Mouse (Mus musculus) MEL (cell line): ENCODE results near the gene Ap3m1. TPM values are rescaled to one million over a fixed set of nuclear protein-coding genes. Genes with fewer than 3 reads are reported as not detected.

Experiments used
- DNase-seq: peaks from one replicate; pipeline ENCODE4 v3.0.0; 2011; ENCODE audit warnings: low read depth, low spot score
- H3K27ac ChIP-seq: 2 replicates; pipeline ENCODE4 v1.5.1; 2012; ENCODE audit warnings: low read depth, mild to moderate bottlenecking, control low read depth, low read length, moderate library complexity; ENCODE audit not compliant: control insufficient read depth
- H3K27me3 ChIP-seq, 2 experiments: fragments of 150-350 bp in 1 of 2; sonication (generic) in 1 of 2; 2 replicates each; pipeline ENCODE4 v1.6.1; 2012; ENCODE audit warnings: low read length in 2 of 2, mild to moderate bottlenecking in 2 of 2, improper control_type of control experiment in 1 of 2, moderate library complexity in 1 of 2; ENCODE audit not compliant: insufficient read depth in 2 of 2, control insufficient read depth in 1 of 2
- H3K36me3 ChIP-seq, 2 experiments: 2 replicates each; pipeline ENCODE4 v1.6.1; 2012 to 2014; ENCODE audit warnings: low read length in 2 of 2, improper control_type of control experiment in 1 of 2, inconsistent platforms in 1 of 2, mild to moderate bottlenecking in 1 of 2; ENCODE audit not compliant: insufficient read depth in 2 of 2, control insufficient read depth in 1 of 2
- H3K4me1 ChIP-seq, 2 experiments: fragments of 150-350 bp in 1 of 2; sonication (generic) in 1 of 2; 2 replicates each; pipeline ENCODE4 v1.6.1; 2012; ENCODE audit warnings: low read length in 2 of 2, improper control_type of control experiment in 1 of 2, mild to moderate bottlenecking in 1 of 2; ENCODE audit not compliant: insufficient read depth in 2 of 2, control insufficient read depth in 1 of 2
- H3K4me3 ChIP-seq, 2 experiments: fragments of 150-350 bp in 1 of 2; sonication (generic) in 1 of 2; 2 replicates each; pipeline ENCODE4 v1.5.1; 2012; ENCODE audit warnings: low read depth in 2 of 2, low read length in 2 of 2, mild to moderate bottlenecking in 2 of 2, moderate library complexity in 2 of 2, control low read depth in 1 of 2, improper control_type of control experiment in 1 of 2; ENCODE audit not compliant: control insufficient read depth in 1 of 2, insufficient read depth in 1 of 2
- H3K79me2 ChIP-seq: 2 replicates; pipeline ENCODE4 v1.6.1; 2012; ENCODE audit warnings: mild to moderate bottlenecking, low read length, moderate library complexity; ENCODE audit not compliant: control insufficient read depth, poor library complexity, insufficient read depth
- H3K9ac ChIP-seq: 2 replicates; pipeline ENCODE4 v1.6.1; 2012; ENCODE audit warnings: low read depth, mild to moderate bottlenecking, control low read depth, low read length, moderate library complexity; ENCODE audit not compliant: control insufficient read depth, poor library complexity, severe bottlenecking
- H3K9me3 ChIP-seq: fragments of 150-350 bp; sonication (generic); replicated peaks from 2 replicates; pipeline ENCODE4 v1.6.1; 2012; ENCODE audit warnings: mild to moderate bottlenecking, low read length, improper control_type of control experiment, moderate library complexity; ENCODE audit not compliant: insufficient read depth
- CTCF ChIP-seq, 3 experiments: IDR thresholded peaks in 2 of 3; conservative IDR thresholded peaks in 1 of 3; 2 replicates each; pipeline ENCODE4 v1.5.1; 2011 to 2012; ENCODE audit warnings: low read length in 3 of 3, low read depth in 2 of 3, mild to moderate bottlenecking in 2 of 3, improper control_type of control experiment in 1 of 3, inconsistent platforms in 1 of 3, mixed read lengths in 1 of 3, moderate library complexity in 1 of 3; ENCODE audit not compliant: control insufficient read depth in 1 of 3, insufficient read depth in 1 of 3, poor library complexity in 1 of 3, severe bottlenecking in 1 of 3
- ELF1 ChIP-seq: IDR thresholded peaks from 2 replicates; pipeline ENCODE4 v1.6.1; 2014; ENCODE audit warnings: low read depth, mild to moderate bottlenecking, inconsistent platforms, low read length, improper control_type of control experiment, moderate library complexity
- EP300 ChIP-seq, 2 experiments: IDR thresholded peaks; 2 replicates each; pipeline ENCODE4 v1.6.1; 2011; ENCODE audit warnings: improper control_type of control experiment in 2 of 2, low read length in 2 of 2, low read depth in 1 of 2, mild to moderate bottlenecking in 1 of 2
- GABPA ChIP-seq: IDR thresholded peaks from 2 replicates; pipeline ENCODE4 v1.6.1; 2012; ENCODE audit warnings: low read depth, mild to moderate bottlenecking, inconsistent platforms, low read length, improper control_type of control experiment, moderate library complexity
- GATA1 ChIP-seq: IDR thresholded peaks from 2 replicates; pipeline ENCODE4 v1.6.1; 2011; ENCODE audit warnings: low read depth, low read length, improper control_type of control experiment
- HCFC1 ChIP-seq: IDR thresholded peaks from 2 replicates; pipeline ENCODE4 v1.6.1; 2012; ENCODE audit warnings: low read depth, mild to moderate bottlenecking, inconsistent platforms, low read length, improper control_type of control experiment, moderate library complexity
- JUND ChIP-seq: IDR thresholded peaks from 2 replicates; pipeline ENCODE4 v1.6.1; 2011; ENCODE audit warnings: low read depth, mild to moderate bottlenecking, improper control_type of control experiment, low read length
- MXI1 ChIP-seq: IDR thresholded peaks from 2 replicates; pipeline ENCODE4 v1.6.1; 2011; ENCODE audit warnings: mild to moderate bottlenecking, low read depth, low read length, improper control_type of control experiment
- MYB ChIP-seq: IDR thresholded peaks from 2 replicates; pipeline ENCODE4 v1.6.1; 2011; ENCODE audit warnings: mild to moderate bottlenecking, low read depth, low read length, improper control_type of control experiment
- MYC ChIP-seq: IDR thresholded peaks from 2 replicates; pipeline ENCODE4 v1.6.1; 2011; ENCODE audit warnings: low read depth, mild to moderate bottlenecking, low read length, improper control_type of control experiment, moderate library complexity
- NRF1 ChIP-seq: IDR thresholded peaks from 2 replicates; pipeline ENCODE4 v1.6.1; 2014; ENCODE audit warnings: low read depth, mild to moderate bottlenecking, inconsistent platforms, low read length, improper control_type of control experiment, moderate library complexity; ENCODE audit not compliant: poor library complexity, insufficient read depth, severe bottlenecking
- POLR2AphosphoS5 ChIP-seq: IDR thresholded peaks from 2 replicates; pipeline ENCODE4 v1.6.1; 2012; ENCODE audit warnings: low read depth, borderline replicate concordance, mild to moderate bottlenecking, inconsistent platforms, low read length, moderate library complexity, mixed read lengths
- RAD21 ChIP-seq: IDR thresholded peaks from 2 replicates; pipeline ENCODE4 v1.6.1; 2011; ENCODE audit warnings: mild to moderate bottlenecking, low read depth, low read length, improper control_type of control experiment
- RCOR1 ChIP-seq: IDR thresholded peaks from 2 replicates; pipeline ENCODE4 v1.6.1; 2012; ENCODE audit warnings: low read depth, mild to moderate bottlenecking, inconsistent platforms, low read length, improper control_type of control experiment
- SIN3A ChIP-seq: IDR thresholded peaks from 2 replicates; pipeline ENCODE4 v1.6.1; 2012; ENCODE audit warnings: low read length, improper control_type of control experiment, inconsistent platforms
- TAL1 ChIP-seq: IDR thresholded peaks from 2 replicates; pipeline ENCODE4 v1.6.1; 2012; ENCODE audit warnings: mild to moderate bottlenecking, inconsistent platforms, low read length, moderate library complexity, mixed read lengths
- TBP ChIP-seq: IDR thresholded peaks from 2 replicates; pipeline ENCODE4 v1.8.0; 2011; ENCODE audit warnings: low read depth, low read length, improper control_type of control experiment
- UBTF ChIP-seq: IDR thresholded peaks from 2 replicates; pipeline ENCODE4 v1.6.1; 2012; ENCODE audit warnings: low read depth, mild to moderate bottlenecking, inconsistent platforms, low read length, improper control_type of control experiment, moderate library complexity, borderline replicate concordance; ENCODE audit not compliant: insufficient read depth
- USF1 ChIP-seq: IDR thresholded peaks from 2 replicates; pipeline ENCODE4 v1.6.1; 2014; ENCODE audit warnings: low read depth, mild to moderate bottlenecking, inconsistent platforms, low read length, improper control_type of control experiment, moderate library complexity
- ZC3H11A ChIP-seq: IDR thresholded peaks from 2 replicates; pipeline ENCODE4 v1.6.1; 2012; ENCODE audit warnings: low read depth, mild to moderate bottlenecking, inconsistent platforms, low read length, improper control_type of control experiment
- ZMIZ1 ChIP-seq: IDR thresholded peaks from 2 replicates; pipeline ENCODE4 v1.6.1; 2012; ENCODE audit warnings: low read depth, mild to moderate bottlenecking, inconsistent platforms, low read length, improper control_type of control experiment, moderate library complexity
- ZNF384 ChIP-seq: IDR thresholded peaks from 2 replicates; pipeline ENCODE4 v1.6.1; 2012; ENCODE audit warnings: low read depth, mild to moderate bottlenecking, inconsistent platforms, low read length, improper control_type of control experiment
- polyA plus RNA-seq, 2 experiments: library from polyadenylated mRNA; stranded (reverse) in 1 of 2; unstranded in 1 of 2; fragments of >175 nt in 1 of 2; fragments of >200 nt in 1 of 2; gene quantifications; 2 replicates each; pipeline versions ENCODE4 v1.2.1 to v1.2.4; 2012; ENCODE audit warnings: low replicate concordance in 2 of 2, low read depth in 1 of 2; ENCODE audit not compliant: insufficient read length in 2 of 2, insufficient read depth in 1 of 2, missing spikeins in 1 of 2
- total RNA-seq: library from RNA; depleted of rRNA; stranded (reverse); fragments of 300-350 nt; gene quantifications from 2 replicates; pipeline ENCODE4 v1.2.3, GENCODE M21; 2012

Ap3m1 gene
- total and polyA plus RNA-seq, 3 experiments, result 31.8 to 47.4 TPM; not detected in 1

DNA sequence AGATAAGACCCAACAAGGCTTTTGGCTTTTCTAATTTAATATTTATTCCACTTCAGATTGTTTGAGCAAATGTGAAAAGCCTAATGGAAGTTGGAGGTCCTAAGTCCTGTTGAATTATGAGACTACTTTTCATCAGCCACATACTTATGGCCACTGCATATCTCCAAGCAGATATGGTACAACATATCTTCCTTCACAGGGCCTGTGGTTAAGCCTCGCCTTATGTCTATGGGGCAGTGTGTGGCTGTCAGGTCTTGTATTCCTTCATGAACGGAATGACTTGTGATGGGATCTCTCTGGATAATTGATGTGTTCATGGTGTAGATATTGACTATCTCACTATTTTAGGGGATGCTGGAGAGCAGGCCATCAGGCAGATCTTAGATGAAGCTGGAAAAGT, 56.8 kb downstream of the Ap3m1 start:
- TF ChIP-seq CTCF (IDR thresholded peaks at IDR 0.05 in 2 of 3, conservative IDR thresholded peaks at IDR 0.05 in 1 of 3; ENCODE audit: control insufficient read depth in 1 of 3, insufficient read depth in 1 of 3, low read depth in 2 of 3, low read length in 3 of 3, poor library complexity in 1 of 3, severe bottlenecking in 1 of 3) (no peak), SIN3A (0 out of 2 replicates have a peak, but pooled peaks have one; percentile 16), TAL1 (no peak), ZNF384 (no peak), EP300 (IDR thresholded peaks at IDR 0.05; ENCODE audit: low read depth in 1 of 2, low read length in 2 of 2) (peak; percentile 33 to 52; a peak in 3 of 4 replicates), GABPA (no peak), GATA1 (0 out of 2 replicates have a peak, but pooled peaks have one; percentile 34), UBTF (no peak)
- Histone ChIP-seq H3K36me3 (peaks cover 0 to 10% of the 10 kb centered on the region in 2 experiments; a peak in 3 of 4 replicates), H3K27ac (no peak overlapping the region), H3K27me3 (no peaks in the 10 kb centered on the region), H3K9ac (no peak overlapping the region), H3K79me2 (no peaks in the 10 kb centered on the region), H3K4me1 (peaks cover 4 to 8% of the 10 kb centered on the region in 2 experiments; a peak in 3 of 4 replicates), H3K4me3 (no peak overlapping the region), H3K9me3 (no peaks in the 10 kb centered on the region)
- peak; percentile 32 for DNase-seq

DNA sequence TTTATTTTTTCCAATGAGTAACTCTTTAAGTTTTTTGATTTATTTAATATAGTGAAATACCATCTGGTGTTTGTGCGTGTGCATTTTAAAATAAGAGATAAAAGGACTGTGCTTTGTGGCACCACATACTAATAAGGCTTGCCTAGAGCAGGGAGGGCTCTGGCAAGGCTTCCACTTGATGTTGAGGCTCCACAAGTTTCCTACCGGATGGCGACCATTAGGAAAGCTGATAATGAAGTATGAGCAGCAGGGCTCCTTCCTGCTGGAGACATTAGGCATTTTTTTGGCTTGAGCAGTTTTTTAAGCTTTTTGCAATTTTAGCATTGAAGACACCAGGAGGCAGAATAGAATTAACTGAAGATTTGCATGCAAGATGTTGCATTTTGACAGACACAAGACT, 57.8 kb downstream of the Ap3m1 start:
- Histone ChIP-seq H3K36me3 (peaks cover 0 to 10% of the 10 kb centered on the region in 2 experiments; a peak in 3 of 4 replicates), H3K4me1 (peaks cover 4 to 8% of the 10 kb centered on the region in 2 experiments; a peak in 3 of 4 replicates)

More for the DNA sequence above, 57.8 kb downstream of the Ap3m1 start:
- Histone ChIP-seq H3K27ac (no peak overlapping the region), H3K9me3 (no peaks in the 10 kb centered on the region), H3K9ac (no peak overlapping the region), H3K79me2 (no peaks in the 10 kb centered on the region), H3K27me3 (no peaks in the 10 kb centered on the region), H3K4me3 (no peak overlapping the region)
- no peak for DNase-seq
- TF ChIP-seq HCFC1, result no peak
- TF ChIP-seq TBP, result no peak
- no peak for TF ChIP-seq MYB
- TF ChIP-seq CTCF (IDR thresholded peaks at IDR 0.05 in 2 of 3, conservative IDR thresholded peaks at IDR 0.05 in 1 of 3; ENCODE audit: control insufficient read depth in 1 of 3, insufficient read depth in 1 of 3, low read depth in 2 of 3, low read length in 3 of 3, poor library complexity in 1 of 3, severe bottlenecking in 1 of 3), result no peak
- no peak for TF ChIP-seq ZC3H11A
- no peak for TF ChIP-seq POLR2AphosphoS5
- no peak for TF ChIP-seq GATA1
- TF ChIP-seq RCOR1, result no peak
- no peak for TF ChIP-seq SIN3A
- TF ChIP-seq MXI1, result no peak
- no peak for TF ChIP-seq ZMIZ1
- no peak for TF ChIP-seq NRF1
- TF ChIP-seq GABPA, result no peak
- TF ChIP-seq ELF1, result no peak
- no peak for TF ChIP-seq RAD21
- no peak for TF ChIP-seq UBTF
- no peak for TF ChIP-seq USF1
- no peak for TF ChIP-seq JUND
- no peak for TF ChIP-seq MYC
